Mouse (Mus musculus): Measurements from ENCODE around the gene Bmp6. TPM values are rescaled to one million over a fixed set of nuclear protein-coding genes. Genes with fewer than 3 reads are reported as not detected.

The Bmp6 gene
- total and polyA plus RNA-seq, 2 experiments from 2014 or later: 3.6 to 14.5 TPM

- no peak overlapping the region for H3K9ac ChIP-seq (replicated peaks; ENCODE audit: low read length, poor library complexity, severe bottlenecking)
- H3K4me2 ChIP-seq (ENCODE audit: low read depth, low read length, poor library complexity, severe bottlenecking): no peak overlapping the region
- no peaks in the 10 kb centered on the region for H3K4me1 ChIP-seq (ENCODE audit: insufficient read depth, low read length)
- no peak overlapping the region for H3K27ac ChIP-seq (ENCODE audit: low read depth, low read length)
- H3K36me3 ChIP-seq (ENCODE audit: insufficient read depth, low read length): peaks cover 32% of the 10 kb centered on the region
- H3K27me3 ChIP-seq (ENCODE audit: insufficient read depth, low read length): no peaks in the 10 kb centered on the region
- no peaks in the 10 kb centered on the region for H3K9me3 ChIP-seq (ENCODE audit: low read length)
- 75% methylated on average over 10 of the region's 10 CpGs for WGBS
- DNase-seq (ENCODE audit: low spot score) (no peak), ATAC-seq (ENCODE audit: low FRiP score) (no peak)
- TF ChIP-seq CTCF (IDR thresholded peaks at IDR 0.05): no peak
- H3K4me3 ChIP-seq (ENCODE audit: low read depth, low read length): no peak overlapping the region
Observed at GRCm38 (mm10) chr13:38511979-38512378, 167.1 kb downstream of the Bmp6 start.

- WGBS: 93% methylated on average over 7 of the region's 7 CpGs
- Histone ChIP-seq H3K27me3 (ENCODE audit: insufficient read depth, low read length) (no peaks in the 10 kb centered on the region), H3K9ac (replicated peaks; ENCODE audit: low read length, poor library complexity, severe bottlenecking) (no peak overlapping the region), H3K36me3 (ENCODE audit: insufficient read depth, low read length) (peaks cover 42% of the 10 kb centered on the region), H3K4me2 (ENCODE audit: low read depth, low read length, poor library complexity, severe bottlenecking) (no peak overlapping the region), H3K9me3 (ENCODE audit: low read length) (no peaks in the 10 kb centered on the region), H3K4me1 (ENCODE audit: insufficient read depth, low read length) (no peaks in the 10 kb centered on the region), H3K4me3 (ENCODE audit: low read depth, low read length) (no peak overlapping the region), H3K27ac (ENCODE audit: low read depth, low read length) (no peak overlapping the region)
- TF ChIP-seq CTCF (IDR thresholded peaks at IDR 0.05): no peak
- no peak for DNase-seq (ENCODE audit: low spot score)
- ATAC-seq (ENCODE audit: low FRiP score): no peak
Observed at GRCm38 (mm10) chr13:38513921-38514320, 169.0 kb downstream of the Bmp6 start.

GRCm38 (mm10) chr13:38515431-38515830 lies 170.5 kb downstream of the Bmp6 start:
- TF ChIP-seq CTCF (IDR thresholded peaks at IDR 0.05): no peak
- WGBS: 95% methylated on average over 2 of the region's 2 CpGs
- H3K27me3 ChIP-seq (ENCODE audit: insufficient read depth, low read length): no peaks in the 10 kb centered on the region
- H3K9ac ChIP-seq (replicated peaks; ENCODE audit: low read length, poor library complexity, severe bottlenecking): no peak overlapping the region
- H3K27ac ChIP-seq (ENCODE audit: low read depth, low read length): no peak overlapping the region
- H3K36me3 ChIP-seq (ENCODE audit: insufficient read depth, low read length): peaks cover 50% of the 10 kb centered on the region
- H3K4me3 ChIP-seq (ENCODE audit: low read depth, low read length): no peak overlapping the region
- ATAC-seq (ENCODE audit: low FRiP score) (no peak), DNase-seq (ENCODE audit: low spot score) (no peak)
- no peaks in the 10 kb centered on the region for H3K4me1 ChIP-seq (ENCODE audit: insufficient read depth, low read length)
- no peaks in the 10 kb centered on the region for H3K9me3 ChIP-seq (ENCODE audit: low read length)
- H3K4me2 ChIP-seq (ENCODE audit: low read depth, low read length, poor library complexity, severe bottlenecking): no peak overlapping the region

- H3K36me3 ChIP-seq (ENCODE audit: insufficient read depth, low read length): peaks cover 52% of the 10 kb centered on the region
- H3K4me3 ChIP-seq (ENCODE audit: low read depth, low read length): no peak overlapping the region
- no peaks in the 10 kb centered on the region for H3K4me1 ChIP-seq (ENCODE audit: insufficient read depth, low read length)
- no peak overlapping the region for H3K9ac ChIP-seq (replicated peaks; ENCODE audit: low read length, poor library complexity, severe bottlenecking)
- no peak overlapping the region for H3K4me2 ChIP-seq (ENCODE audit: low read depth, low read length, poor library complexity, severe bottlenecking)
- H3K27ac ChIP-seq (ENCODE audit: low read depth, low read length): no peak overlapping the region
- H3K9me3 ChIP-seq (ENCODE audit: low read length): no peaks in the 10 kb centered on the region
- no peak for DNase-seq (ENCODE audit: low spot score)
- TF ChIP-seq CTCF (IDR thresholded peaks at IDR 0.05): no peak
- ATAC-seq (ENCODE audit: low FRiP score): no peak
- no peaks in the 10 kb centered on the region for H3K27me3 ChIP-seq (ENCODE audit: insufficient read depth, low read length)
- WGBS: 82% methylated on average over 3 of the region's 3 CpGs
Observed at GRCm38 (mm10) chr13:38515845-38516244, 170.9 kb downstream of the Bmp6 start.

- TF ChIP-seq CTCF (IDR thresholded peaks at IDR 0.05): no peak
- 88% methylated on average over 11 of the region's 11 CpGs for WGBS
- peaks cover 58% of the 10 kb centered on the region for H3K36me3 ChIP-seq (ENCODE audit: insufficient read depth, low read length)
- H3K9me3 ChIP-seq (ENCODE audit: low read length): no peaks in the 10 kb centered on the region
- no peak overlapping the region for H3K27ac ChIP-seq (ENCODE audit: low read depth, low read length)
- ATAC-seq (ENCODE audit: low FRiP score): no peak
- H3K9ac ChIP-seq (replicated peaks; ENCODE audit: low read length, poor library complexity, severe bottlenecking): no peak overlapping the region
- no peaks in the 10 kb centered on the region for H3K27me3 ChIP-seq (ENCODE audit: insufficient read depth, low read length)
- no peak overlapping the region for H3K4me3 ChIP-seq (ENCODE audit: low read depth, low read length)
- no peak overlapping the region for H3K4me2 ChIP-seq (ENCODE audit: low read depth, low read length, poor library complexity, severe bottlenecking)
- no peak for DNase-seq (ENCODE audit: low spot score)
- no peaks in the 10 kb centered on the region for H3K4me1 ChIP-seq (ENCODE audit: insufficient read depth, low read length)
Observed at GRCm38 (mm10) chr13:38516582-38516981, 171.7 kb downstream of the Bmp6 start.

- no peak for DNase-seq (ENCODE audit: low spot score)
- Histone ChIP-seq H3K9me3 (ENCODE audit: low read length) (no peaks in the 10 kb centered on the region), H3K9ac (replicated peaks; ENCODE audit: low read length, poor library complexity, severe bottlenecking) (no peak overlapping the region), H3K36me3 (ENCODE audit: insufficient read depth, low read length) (peaks cover 44% of the 10 kb centered on the region), H3K27ac (ENCODE audit: low read depth, low read length) (no peak overlapping the region), H3K4me1 (ENCODE audit: insufficient read depth, low read length) (no peaks in the 10 kb centered on the region), H3K27me3 (ENCODE audit: insufficient read depth, low read length) (no peaks in the 10 kb centered on the region), H3K4me3 (ENCODE audit: low read depth, low read length) (no peak overlapping the region), H3K4me2 (ENCODE audit: low read depth, low read length, poor library complexity, severe bottlenecking) (no peak overlapping the region)
- WGBS: 97% methylated on average over 11 of the region's 11 CpGs
- ATAC-seq (ENCODE audit: low FRiP score): no peak
- TF ChIP-seq CTCF (IDR thresholded peaks at IDR 0.05): no peak
Observed at GRCm38 (mm10) chr13:38520299-38520698, 175.4 kb downstream of the Bmp6 start.
